Mouse (Mus musculus): Measurements from ENCODE around the gene Pla2g4f.

- TF ChIP-seq POLR2A (IDR thresholded peaks at IDR 0.05; ENCODE audit: borderline replicate concordance, control insufficient read depth, low read depth, low read length) (no peak), CTCF (IDR thresholded peaks at IDR 0.05; ENCODE audit: control insufficient read depth, insufficient read depth, low read length) (no peak)
Measured at GRCm38 (mm10) chr2:120296160-120296559, 17.8 kb downstream of the Pla2g4f start.
